Mouse (Mus musculus): ENCODE results near the gene Zfp362. TPM values are rescaled to one million over a fixed set of nuclear protein-coding genes. Genes with fewer than 3 reads are reported as not detected.

Zfp362 gene
- 10 to 100 TPM; 33.7 to 36.5 TPM for total RNA-seq (2021)
- long read RNA-seq, experiment 1, partial matches to known transcripts = 18 of 19 reads
- long read RNA-seq, experiment 1, other reads (novel, unspliced or antisense) = 0 of 19 reads
- long read RNA-seq, experiment 2, transcript Zfp362-202 (9 exons, 2,812 nt) = major isoform, 5 of 15 reads
- long read RNA-seq, experiment 2, partial matches to known transcripts = 6 of 15 reads
- long read RNA-seq, experiment 2, other reads (novel, unspliced or antisense) = 4 of 15 reads

DNA sequence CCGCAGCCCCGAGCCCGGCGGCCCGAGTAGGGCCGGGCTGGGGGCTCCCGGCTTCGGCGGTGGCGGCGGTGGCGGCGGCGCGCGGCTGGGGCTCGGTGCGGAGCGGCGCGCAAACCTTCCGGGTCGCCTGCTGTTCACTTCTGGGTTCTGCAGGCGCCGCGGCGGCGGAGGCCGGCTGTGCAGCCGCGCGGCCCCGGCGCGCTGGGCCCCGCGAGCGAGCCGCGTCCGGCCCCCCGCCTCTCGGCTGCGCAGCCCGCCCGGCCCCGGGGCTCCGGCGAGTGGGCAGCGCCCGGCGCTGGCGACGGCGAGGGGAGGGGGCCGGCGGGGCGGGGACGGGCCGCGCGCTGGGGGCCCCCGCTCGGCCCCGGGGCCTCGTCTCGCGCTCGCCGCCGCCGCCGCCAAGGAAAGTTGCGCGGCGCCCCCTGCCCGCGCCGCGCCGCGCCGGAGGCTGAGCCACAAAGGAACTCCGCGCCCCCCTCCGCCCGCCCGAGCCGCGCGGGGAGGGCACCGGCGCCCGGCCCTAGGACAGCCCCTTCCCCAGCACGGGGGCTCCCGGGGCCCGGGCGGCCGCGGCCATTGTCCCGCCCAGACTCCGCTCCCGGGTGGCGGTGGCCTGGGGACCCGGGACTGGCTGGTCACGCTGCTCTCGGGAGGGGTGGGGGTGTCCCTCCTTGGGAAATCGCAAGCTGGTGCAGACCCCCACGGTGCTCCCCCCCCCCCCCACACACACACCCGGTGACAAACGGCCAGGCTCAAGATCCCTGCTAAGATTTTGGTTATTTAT, at the start of gene Zfp362:
Gene Zfp362 (minus strand): TSS at position 3 of the 784 bp plus-strand sequence.
- DNase-seq = peak; percentile 72

- peak; percentile 87 for DNase-seq
Observed at GRCm38 (mm10) chr4:128855613-128856040, 49.8 kb upstream of the Zfp362 start.

- DNase-seq = peak; percentile 16
Observed at GRCm38 (mm10) chr4:128853117-128853516, 47.3 kb upstream of the Zfp362 start.

- peak; percentile 52 for DNase-seq
Observed at GRCm38 (mm10) chr4:128852266-128852887, 46.5 kb upstream of the Zfp362 start.

DNA sequence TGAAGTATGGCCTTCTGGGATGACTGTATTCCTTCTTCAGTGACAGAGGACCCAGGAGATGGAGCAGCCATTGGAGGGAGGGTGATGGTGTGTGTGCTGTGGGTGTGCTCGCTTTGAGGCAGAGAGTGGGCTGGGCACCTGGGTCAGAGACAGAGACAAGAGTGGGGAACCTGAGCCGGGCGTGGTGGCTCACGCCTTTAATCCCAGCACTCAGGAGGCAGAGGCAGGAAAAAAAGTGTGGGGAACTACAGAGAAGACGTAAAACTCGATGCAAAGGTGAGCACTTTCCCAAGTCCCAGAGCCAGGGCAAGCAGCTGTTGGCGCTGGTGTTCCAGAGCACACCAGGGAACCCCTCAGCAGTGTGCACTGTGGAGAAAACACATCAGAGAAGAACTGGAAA, 43.8 kb upstream of the Zfp362 start:
- DNase-seq = no peak

- no peak for DNase-seq
Observed at GRCm38 (mm10) chr4:128848961-128849360, 43.1 kb upstream of the Zfp362 start.

- no peak for DNase-seq
Observed at GRCm38 (mm10) chr4:128845367-128845973, 39.6 kb upstream of the Zfp362 start.

GRCm38 (mm10) chr4:128844566-128844965, 38.7 kb upstream of the Zfp362 start:
- DNase-seq = no peak

DNA sequence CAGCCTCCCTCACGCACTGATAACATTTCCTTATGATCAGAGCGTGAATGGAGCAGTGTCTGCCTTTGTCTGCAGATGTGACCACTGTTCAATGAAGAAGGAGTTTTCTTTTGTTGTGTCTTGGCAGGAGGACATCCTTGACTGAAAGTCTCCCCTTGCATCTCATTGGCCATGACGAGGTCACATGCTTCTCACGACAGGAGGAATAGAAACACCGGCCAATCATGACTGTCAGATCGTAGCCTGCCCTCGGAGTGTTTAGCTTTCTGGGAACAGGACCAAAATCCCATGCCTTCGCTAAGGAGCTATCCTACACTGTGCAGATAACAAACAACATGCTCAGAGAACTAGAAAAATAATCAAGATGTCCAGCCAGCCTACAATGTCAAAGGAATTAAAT, 35.4 kb upstream of the Zfp362 start:
- DNase-seq = no peak

DNA sequence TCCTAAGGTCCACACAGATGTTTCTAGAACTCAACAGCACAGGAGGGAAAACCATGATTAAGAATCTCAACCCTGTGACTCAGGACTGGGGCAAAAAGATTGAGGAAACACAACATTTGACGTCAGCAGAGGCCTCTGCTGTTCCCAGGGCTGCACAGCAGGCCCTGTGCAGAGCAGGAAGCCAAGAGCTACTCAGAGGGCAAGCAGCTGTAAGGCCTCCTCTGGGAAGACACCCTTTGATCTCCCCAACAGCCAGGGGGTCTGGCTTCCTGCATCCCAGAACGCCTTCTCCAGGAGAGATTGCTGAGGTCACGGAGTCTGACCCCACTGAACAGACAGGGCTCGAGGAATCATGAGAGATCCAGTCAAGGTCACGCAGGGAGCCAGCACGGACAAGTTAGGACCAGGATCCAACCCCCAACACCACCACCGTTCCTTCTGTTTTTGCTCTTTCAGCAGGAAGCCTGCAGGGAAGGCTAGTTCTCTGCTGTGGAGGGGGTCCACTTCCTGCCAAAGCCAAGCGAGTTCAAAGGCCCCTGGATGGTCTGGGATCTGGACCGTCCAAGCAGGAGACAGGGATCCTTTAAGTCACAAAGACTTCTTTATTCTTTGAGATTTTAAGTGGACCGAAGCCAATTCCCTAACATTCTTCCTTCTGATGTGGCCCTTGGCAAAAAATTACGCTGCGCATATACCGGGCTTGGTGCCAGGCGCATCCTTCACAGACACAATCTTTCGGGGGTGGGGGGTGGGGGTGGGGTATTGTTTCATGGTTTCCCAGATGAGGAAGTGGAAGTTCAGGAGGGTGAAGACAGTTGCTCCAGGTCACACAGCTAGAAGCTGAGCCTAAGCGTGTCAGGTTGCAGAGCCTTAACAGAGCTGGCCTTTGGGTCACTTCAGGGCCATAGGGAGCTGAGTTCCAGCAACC, 34.2 kb upstream of the Zfp362 start:
- DNase-seq = peak; percentile 70

DNA sequence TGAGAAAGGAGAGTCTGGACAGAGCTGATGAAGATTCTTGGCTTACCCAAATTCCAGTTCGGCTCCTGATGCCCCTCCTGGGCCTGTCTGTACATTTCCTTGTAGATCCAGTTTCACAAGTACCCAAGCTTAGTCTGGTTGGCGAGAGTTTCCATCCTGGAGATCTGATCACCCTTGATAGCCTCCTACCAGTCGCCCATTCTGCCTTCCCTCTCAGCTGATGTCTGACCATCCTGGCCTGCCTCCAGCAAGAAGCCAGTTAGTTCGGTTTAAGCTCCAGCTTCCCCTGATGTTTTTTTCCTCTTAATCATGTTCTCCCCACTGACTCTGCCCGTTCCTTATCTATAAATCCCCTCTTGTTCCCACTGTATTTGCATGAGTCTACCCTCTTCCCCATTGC, 32.4 kb upstream of the Zfp362 start:
- DNase-seq = no peak

DNA sequence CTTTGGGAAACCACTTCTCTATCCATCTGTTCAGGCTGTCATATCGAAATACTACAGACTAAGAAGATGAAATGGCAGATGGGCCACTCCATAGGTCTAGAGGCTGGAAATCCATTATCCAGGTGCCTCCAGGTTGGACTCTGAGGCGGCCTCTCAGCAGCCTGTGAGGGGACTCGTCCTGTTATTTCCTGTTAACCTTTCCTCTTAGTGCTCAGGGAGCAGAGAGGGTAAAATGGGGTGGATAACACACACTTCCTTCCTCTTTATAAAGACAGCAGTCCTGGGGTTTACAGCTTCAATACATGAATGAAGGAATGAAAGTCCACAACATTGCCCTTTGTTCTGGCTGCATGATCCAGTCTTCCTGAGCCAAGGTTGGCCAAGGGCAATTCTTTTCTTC, 18.3 kb upstream of the Zfp362 start:
- DNase-seq = no peak

DNA sequence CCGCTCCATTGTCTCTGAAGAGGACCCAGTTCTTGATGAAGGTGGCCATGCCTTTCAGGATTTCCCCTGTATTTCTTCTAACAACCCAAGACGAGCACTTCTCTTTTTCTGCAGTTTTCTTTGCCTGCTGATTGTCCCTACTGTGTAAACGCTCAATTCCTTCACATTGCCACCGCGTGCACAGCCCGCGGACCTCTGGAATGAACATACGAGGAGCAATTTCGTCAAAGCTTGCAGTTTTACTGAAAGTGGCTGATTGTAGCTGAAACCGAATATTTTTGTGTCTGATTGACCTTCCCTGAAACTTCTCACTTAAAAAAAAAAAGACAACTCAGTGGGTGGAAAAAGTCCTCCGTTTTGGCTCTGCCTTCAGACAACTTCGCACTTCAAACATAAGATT, 14.7 kb upstream of the Zfp362 start:
- DNase-seq = no peak

DNA sequence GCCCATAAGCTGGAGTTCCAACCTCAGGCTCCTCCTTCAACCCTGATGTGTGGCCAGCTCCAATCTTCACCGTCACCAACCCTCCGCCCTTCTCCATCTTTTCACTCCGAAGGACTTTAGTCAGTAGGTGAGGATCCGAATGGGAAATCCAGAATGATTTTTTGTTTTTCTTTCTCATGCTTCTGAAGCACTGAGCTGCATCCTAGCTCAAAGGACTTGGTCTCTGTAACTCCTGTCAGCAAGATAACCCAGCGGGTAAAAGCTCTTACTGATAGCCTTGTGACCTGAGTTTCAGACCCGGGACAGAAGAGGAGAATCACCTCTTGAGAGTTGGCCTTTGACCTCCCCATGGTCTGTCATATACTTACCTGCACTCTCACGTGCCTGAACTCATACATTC, 11.2 kb upstream of the Zfp362 start:
- DNase-seq = no peak

GRCm38 (mm10) chr4:128811382-128812056, 5.7 kb upstream of the Zfp362 start:
- DNase-seq = peak; percentile 85

DNA sequence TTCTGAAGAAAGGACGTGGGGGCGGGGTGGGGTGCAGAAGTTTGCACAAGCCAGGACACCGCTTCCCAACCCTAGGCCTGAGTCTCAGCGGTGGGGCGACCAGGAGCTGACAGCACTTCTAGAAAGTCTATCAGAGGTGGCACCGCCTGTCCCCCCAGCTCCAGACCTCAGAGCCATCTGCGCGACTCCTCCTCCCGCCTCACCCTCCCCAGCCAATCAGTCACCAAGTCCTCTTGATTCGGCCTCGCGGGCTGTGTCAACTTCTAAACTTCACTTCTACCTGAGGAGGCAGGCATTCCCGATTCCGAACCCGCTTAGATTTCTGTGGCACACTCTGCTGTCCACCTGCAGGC, 958 bp upstream of the Zfp362 start:
- peak; percentile 84 for DNase-seq

DNA sequence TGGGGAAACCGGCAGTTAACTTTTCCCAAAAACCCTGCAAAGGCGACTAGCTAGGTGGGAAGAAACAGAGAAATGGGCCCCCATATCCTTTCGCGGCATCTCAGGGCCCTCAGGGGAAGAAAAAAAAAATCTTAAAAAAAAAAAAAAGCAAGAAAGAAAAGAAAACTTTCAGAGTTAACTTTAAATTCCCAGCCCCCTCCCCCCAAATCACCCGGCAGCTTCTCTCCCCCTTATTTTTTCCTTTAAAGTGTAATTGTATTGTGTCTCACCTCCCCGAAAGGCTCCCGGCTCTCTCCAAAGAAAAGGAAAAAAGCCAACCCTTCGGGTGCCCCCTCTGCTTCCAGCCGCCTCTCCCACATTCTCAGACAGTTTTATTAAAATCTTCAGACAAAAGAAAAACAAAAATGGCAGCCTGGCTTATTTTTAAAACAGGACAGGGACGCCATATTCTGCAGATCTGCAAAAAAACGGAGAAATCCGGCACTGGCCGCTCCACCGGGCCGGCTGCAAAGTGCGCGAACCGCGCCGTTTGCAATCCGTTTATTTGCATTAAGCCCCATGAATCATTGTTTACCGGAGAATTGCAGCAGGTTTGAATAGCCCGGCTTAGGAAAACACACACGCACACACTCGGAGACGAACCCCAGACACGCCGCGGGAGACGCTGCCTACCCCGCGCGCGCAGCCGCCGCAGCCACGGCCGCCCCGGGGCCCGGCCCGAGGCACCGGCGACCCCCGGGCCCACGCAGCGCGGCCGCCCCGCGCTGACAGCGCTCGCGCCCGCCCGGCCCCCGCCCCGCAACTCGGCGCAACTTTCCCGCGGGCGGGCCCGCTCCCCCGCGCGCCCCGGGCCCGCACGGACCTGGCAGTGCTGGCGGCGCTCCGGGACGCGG, 449 bp downstream of the Zfp362 start:
- peak; percentile 59 for DNase-seq

- DNase-seq = peak; percentile 51
Observed at GRCm38 (mm10) chr4:128804426-128805149, 1.3 kb downstream of the Zfp362 start.

- DNase-seq = no peak
Observed at GRCm38 (mm10) chr4:128803569-128803968, 2.3 kb downstream of the Zfp362 start.

Data from adrenal gland, postnatal 10 days (tissue).